Mouse (Mus musculus) hindbrain, postnatal 0 days (tissue): ENCODE results near the gene Dennd1a. TPM values are rescaled to one million over a fixed set of nuclear protein-coding genes. Genes with fewer than 3 reads are reported as not detected.

ENCODE experiments used
- ATAC-seq: fragments of 200-750 bp; cut with Nextera tagmentation; 2 replicates; pipeline ENCODE4 v1.8.0; 2017; ENCODE audit warnings: mild to moderate bottlenecking, moderate TSS enrichment, moderate library complexity
- DNase-seq: peaks from one replicate; pipeline ENCODE4 v3.0.0-alpha.2; 2015; ENCODE audit warnings: low spot score
- H3K27ac ChIP-seq: fragments of 300-500 bp; sonication (generic); 2 replicates; pipeline ENCODE4 v1.5.1; 2014; ENCODE audit warnings: mild to moderate bottlenecking
- H3K27me3 ChIP-seq: fragments of 300-500 bp; sonication (generic); 2 replicates; pipeline ENCODE4 v1.6.1; 2014; ENCODE audit warnings: low read length, mixed read lengths; ENCODE audit not compliant: insufficient read depth
- H3K36me3 ChIP-seq: fragments of 300-500 bp; sonication (generic); 2 replicates; pipeline ENCODE4 v1.6.1; 2014; ENCODE audit warnings: low read length, mixed read lengths; ENCODE audit not compliant: insufficient read depth
- H3K4me1 ChIP-seq: fragments of 300-500 bp; sonication (generic); 2 replicates; pipeline ENCODE4 v1.6.1; 2014; ENCODE audit warnings: antibody characterized with exemption, low read length, mixed read lengths; ENCODE audit not compliant: insufficient read depth
- H3K4me2 ChIP-seq: fragments of 300-500 bp; sonication (generic); 2 replicates; pipeline ENCODE4 v1.6.1; 2014; ENCODE audit warnings: low read depth, mild to moderate bottlenecking, low read length, moderate library complexity, mixed read lengths
- H3K4me3 ChIP-seq: fragments of 300-500 bp; sonication (generic); 2 replicates; pipeline ENCODE4 v1.5.1; 2014; ENCODE audit warnings: low read length
- H3K9ac ChIP-seq: fragments of 300-500 bp; sonication (generic); replicated peaks from 2 replicates; pipeline ENCODE4 v1.6.1; 2014; ENCODE audit warnings: mild to moderate bottlenecking, low read length, moderate library complexity, mixed read lengths
- H3K9me3 ChIP-seq: fragments of 300-500 bp; sonication (generic); 2 replicates; pipeline ENCODE4 v1.6.1; 2016; ENCODE audit warnings: low read length, mixed read lengths
- CTCF ChIP-seq: IDR thresholded peaks from 2 replicates; pipeline ENCODE4 v1.5.1; 2016; ENCODE audit warnings: antibody characterized with exemption, control low read depth, low read depth
- WGBS: fragments of 180-500 bp; shearing (Covaris S2); extraction: QIAGEN DNeasy Blood & Tissue Kit; methylation state at CpG from one replicate; pipeline ENCODE4 v1.1.7; 2014; 5-methylcytosine and 5-hydroxymethylcytosine counted together
- polyA plus RNA-seq: library from polyadenylated mRNA; unstranded; fragments of >200 nt; fragmentation: Nextera tagmentation; extraction: Ambion mirVana; gene quantifications from 2 replicates; pipeline ENCODE4 v1.2.1, GENCODE M21; 2015
- total RNA-seq: library from RNA; depleted of rRNA; stranded (reverse); fragments of >200 nt; gene quantifications from 2 replicates; pipeline ENCODE4 v1.2.3, GENCODE M21; 2014

Dennd1a gene
- total and polyA plus RNA-seq, 2 experiments from 2014 or later, result 14.4 to 51.9 TPM

- Histone ChIP-seq H3K4me1 (peaks cover 6% of the 10 kb centered on the region), H3K9ac (no peak overlapping the region), H3K27me3 (no peaks in the 10 kb centered on the region), H3K4me2 (no peak overlapping the region), H3K27ac (no peak overlapping the region), H3K4me3 (no peak overlapping the region), H3K36me3 (no peaks in the 10 kb centered on the region), H3K9me3 (no peaks in the 10 kb centered on the region)
- 30% methylated on average over 4 of the region's 4 CpGs for whole genome bisulfite sequencing
- ATAC-seq (no peak), DNase-seq (no peak)
- no peak for TF ChIP-seq CTCF
Measured at GRCm38 (mm10) chr2:37819526-37820152, 467.6 kb downstream of the Dennd1a start.

DNA sequence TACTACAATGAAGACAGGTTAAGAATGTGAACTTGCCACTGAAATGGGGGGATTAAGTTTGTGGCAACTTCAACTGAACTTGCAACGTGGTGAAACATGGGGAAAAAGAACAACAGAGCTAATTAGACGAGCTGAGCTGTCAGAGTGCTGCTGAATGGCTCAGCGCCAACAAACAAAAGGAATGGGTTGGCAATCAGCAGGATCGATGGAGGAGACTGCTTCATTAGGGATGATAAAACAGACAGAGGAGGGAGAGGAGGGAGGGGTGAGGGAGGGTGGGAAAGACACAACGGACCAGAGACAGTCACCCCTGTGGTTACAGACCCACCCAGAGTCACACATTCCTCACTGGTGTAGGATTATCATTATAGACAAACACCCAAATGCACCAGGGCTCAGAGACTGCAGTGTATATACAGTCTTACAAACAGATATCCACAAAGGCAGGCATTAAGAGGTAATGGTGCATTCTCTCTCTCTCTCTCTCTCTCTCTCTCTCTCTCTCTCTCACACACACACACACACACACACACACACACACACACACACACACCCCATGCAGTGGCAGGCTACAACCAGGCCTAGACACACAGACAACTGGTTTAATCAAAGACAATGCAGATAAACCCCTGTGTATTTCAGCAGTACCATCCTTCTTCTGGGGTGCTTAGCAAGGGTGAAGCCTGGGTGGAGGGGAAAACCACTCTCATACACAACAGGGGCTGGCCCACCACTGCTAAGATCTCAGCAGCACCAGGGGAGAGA is 468.2 kb downstream of the Dennd1a start:
- ATAC-seq (0 out of 2 replicates have a peak, but pooled peaks have one; percentile 16), DNase-seq (peak; percentile 56)
- no peak overlapping the region for H3K4me3 ChIP-seq
- no peaks in the 10 kb centered on the region for H3K9me3 ChIP-seq
- no peak for TF ChIP-seq CTCF
- H3K27ac ChIP-seq, result no peak overlapping the region
- no peak overlapping the region for H3K9ac ChIP-seq
- no peaks in the 10 kb centered on the region for H3K27me3 ChIP-seq
- no peaks in the 10 kb centered on the region for H3K36me3 ChIP-seq
- WGBS, result 13% methylated on average over 5 of the region's 5 CpGs
- peaks cover 6% of the 10 kb centered on the region for H3K4me1 ChIP-seq
- no peak overlapping the region for H3K4me2 ChIP-seq

DNA sequence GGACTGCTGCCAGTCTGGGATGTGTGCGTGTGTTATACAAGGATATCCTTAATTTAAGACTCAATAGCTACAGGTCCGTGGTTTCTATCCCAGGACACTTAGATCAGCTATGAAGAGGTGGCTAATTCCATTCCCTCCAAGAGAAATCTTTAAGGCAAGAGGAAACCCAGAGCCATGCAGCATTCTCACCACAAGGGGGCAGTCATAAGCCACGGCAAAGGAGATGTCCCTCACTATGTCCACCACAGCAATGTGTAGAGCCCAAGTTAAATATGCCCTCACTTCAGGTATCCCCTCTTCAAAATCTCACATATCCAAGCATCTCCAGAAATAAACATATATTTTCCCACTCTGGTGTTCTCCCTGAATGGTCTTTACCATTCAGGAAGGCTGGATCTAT is 471.5 kb downstream of the Dennd1a start:
- H3K4me3 ChIP-seq, result no peak overlapping the region
- TF ChIP-seq CTCF, result peak; percentile 99
- WGBS, result 8% methylated on average over 3 of the region's 3 CpGs
- H3K9me3 ChIP-seq, result no peaks in the 10 kb centered on the region
- H3K4me1 ChIP-seq, result peaks cover 10% of the 10 kb centered on the region
- H3K27me3 ChIP-seq, result no peaks in the 10 kb centered on the region
- no peaks in the 10 kb centered on the region; the same call in 1 of the 2 replicates for H3K36me3 ChIP-seq
- DNase-seq (peak; percentile 88), ATAC-seq (peak; percentile 57; the same call in 1 of the 2 replicates)
- H3K27ac ChIP-seq, result no peak overlapping the region
- H3K4me2 ChIP-seq, result no peak overlapping the region
- no peak overlapping the region for H3K9ac ChIP-seq

DNA sequence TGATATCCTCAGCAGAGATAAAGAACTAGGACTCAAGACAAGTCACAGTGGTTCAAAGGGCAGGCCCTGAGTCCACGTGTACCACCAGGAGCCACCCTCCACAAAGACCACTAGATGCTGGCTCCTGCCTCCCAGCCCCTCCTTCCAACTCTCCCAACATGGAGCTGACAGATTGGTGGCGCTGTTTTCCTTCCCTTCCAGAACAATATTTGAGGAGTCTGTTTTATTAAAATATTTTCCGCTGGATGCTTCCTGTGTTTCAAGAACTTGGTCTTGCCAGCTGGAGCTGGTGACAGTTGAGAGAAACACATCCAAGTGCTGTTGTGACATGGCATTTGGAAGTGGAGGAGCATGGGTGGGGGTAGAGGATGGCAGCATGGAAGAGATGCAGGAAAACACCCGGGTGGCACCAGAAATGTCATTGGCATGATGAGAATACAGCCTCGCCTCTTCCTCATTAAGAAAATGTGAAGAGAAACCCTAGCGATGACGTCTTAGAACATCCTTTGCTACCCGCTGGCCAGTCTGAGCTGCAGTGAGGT is 472.3 kb downstream of the Dennd1a start:
- WGBS, result 73% methylated on average over 8 of the region's 8 CpGs
- H3K4me2 ChIP-seq, result no peak overlapping the region
- ATAC-seq (no peak), DNase-seq (no peak)
- H3K9ac ChIP-seq, result no peak overlapping the region
- TF ChIP-seq CTCF, result peak; percentile 27
- no peaks in the 10 kb centered on the region; the same call in 1 of the 2 replicates for H3K36me3 ChIP-seq
- no peak overlapping the region for H3K27ac ChIP-seq
- no peak overlapping the region for H3K4me3 ChIP-seq
- no peaks in the 10 kb centered on the region for H3K9me3 ChIP-seq
- peaks cover 10% of the 10 kb centered on the region for H3K4me1 ChIP-seq
- no peaks in the 10 kb centered on the region for H3K27me3 ChIP-seq

GRCm38 (mm10) chr2:37812401-37812800 is 474.8 kb downstream of the Dennd1a start:
- ATAC-seq (no peak), DNase-seq (no peak)
- H3K27me3 ChIP-seq, result no peaks in the 10 kb centered on the region
- TF ChIP-seq CTCF, result no peak
- no peak overlapping the region for H3K4me2 ChIP-seq
- WGBS, result 93% methylated on average over 5 of the region's 5 CpGs
- no peak overlapping the region for H3K27ac ChIP-seq
- H3K9ac ChIP-seq, result no peak overlapping the region
- H3K4me3 ChIP-seq, result no peak overlapping the region
- no peaks in the 10 kb centered on the region for H3K9me3 ChIP-seq
- H3K36me3 ChIP-seq, result no peaks in the 10 kb centered on the region; the same call in 1 of the 2 replicates
- peaks cover 4% of the 10 kb centered on the region; the same call in 1 of the 2 replicates for H3K4me1 ChIP-seq

- peaks cover 4% of the 10 kb centered on the region; the same call in 1 of the 2 replicates for H3K4me1 ChIP-seq
- H3K9me3 ChIP-seq, result no peaks in the 10 kb centered on the region
- TF ChIP-seq CTCF, result no peak
- ATAC-seq, result peak; percentile 9; the same call in 1 of the 2 replicates
- no peak overlapping the region for H3K4me3 ChIP-seq
- 50% methylated on average over 2 of the region's 2 CpGs for WGBS
- H3K27ac ChIP-seq, result no peak overlapping the region
- H3K9ac ChIP-seq, result no peak overlapping the region
- no peak overlapping the region for H3K4me2 ChIP-seq
- no peaks in the 10 kb centered on the region for H3K27me3 ChIP-seq
- no peaks in the 10 kb centered on the region; the same call in 1 of the 2 replicates for H3K36me3 ChIP-seq
- DNase-seq, result peak; percentile 57
Measured at GRCm38 (mm10) chr2:37811682-37812081, 475.5 kb downstream of the Dennd1a start.
